Mouse (Mus musculus): ENCODE results near the gene Fam83e. TPM values are rescaled to one million over a fixed set of nuclear protein-coding genes. Genes with fewer than 3 reads are reported as not detected.
A peak's percentile ranks its signal among the peaks of the same experiment; 100 is the strongest.

The Fam83e gene
- polyA plus RNA-seq, 1 experiment from 2014 or later, result 1.1 TPM

GRCm38 (mm10) chr7:45767500-45767899 is 46.5 kb downstream of the Fam83e start:
- Histone ChIP-seq H3K27me3 (ENCODE audit: insufficient read depth, low read length) (no peaks in the 10 kb centered on the region), H3K27ac (ENCODE audit: low read depth) (0 out of 2 replicates have a peak overlapping the region, but pooled peaks have one; percentile 21), H3K4me1 (ENCODE audit: insufficient read depth) (no peaks in the 10 kb centered on the region), H3K4me3 (ENCODE audit: low read depth, low read length) (no peak overlapping the region), H3K9me3 (ENCODE audit: low read depth, low read length) (no peaks in the 10 kb centered on the region), H3K36me3 (ENCODE audit: insufficient read depth) (no peaks in the 10 kb centered on the region), H3K9ac (no peak overlapping the region), H3K4me2 (no peak overlapping the region)
- TF ChIP-seq CTCF (IDR thresholded peaks at IDR 0.05; ENCODE audit: low read depth), result 0 out of 2 replicates have a peak, but pooled peaks have one; percentile 15
- no peak for ATAC-seq (ENCODE audit: insufficient read depth)
- 89% methylated on average over 6 of the region's 6 CpGs for WGBS
- no peak for DNase-seq

- DNase-seq (no peak), ATAC-seq (ENCODE audit: insufficient read depth) (no peak)
- no peak overlapping the region for H3K4me3 ChIP-seq (ENCODE audit: low read depth, low read length)
- no peaks in the 10 kb centered on the region for H3K4me1 ChIP-seq (ENCODE audit: insufficient read depth)
- no peak for TF ChIP-seq CTCF (IDR thresholded peaks at IDR 0.05; ENCODE audit: low read depth)
- WGBS, result 54% methylated on average over 8 of the region's 8 CpGs
- no peak overlapping the region for H3K9ac ChIP-seq
- no peaks in the 10 kb centered on the region for H3K36me3 ChIP-seq (ENCODE audit: insufficient read depth)
- H3K27ac ChIP-seq (ENCODE audit: low read depth), result no peak overlapping the region; the same call in 1 of the 2 replicates
- no peak overlapping the region for H3K4me2 ChIP-seq
- H3K9me3 ChIP-seq (ENCODE audit: low read depth, low read length), result no peaks in the 10 kb centered on the region; the same call in 1 of the 2 replicates
- H3K27me3 ChIP-seq (ENCODE audit: insufficient read depth, low read length), result no peaks in the 10 kb centered on the region
Observed at GRCm38 (mm10) chr7:45770427-45771082, 49.5 kb downstream of the Fam83e start.

DNA sequence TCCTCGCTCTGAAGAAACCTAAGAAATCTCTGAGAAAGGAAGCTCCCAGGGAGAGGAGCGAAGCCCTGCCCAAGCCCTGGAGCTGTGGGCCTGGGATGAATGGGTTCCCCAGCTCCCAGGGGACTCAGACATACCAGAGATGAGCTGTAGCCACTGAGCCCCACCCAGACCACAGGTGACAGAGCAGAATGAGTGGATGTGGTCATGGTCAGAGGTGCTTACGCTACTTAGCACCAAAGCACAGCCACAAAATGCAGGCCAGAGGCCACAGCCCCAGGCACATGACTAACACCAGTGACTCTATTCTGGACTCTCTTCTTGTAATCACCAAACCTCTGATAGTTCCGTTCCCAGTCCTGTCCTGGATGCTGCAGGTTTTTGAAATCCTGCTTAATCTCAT is 50.1 kb downstream of the Fam83e start:
- no peak overlapping the region for H3K4me3 ChIP-seq (ENCODE audit: low read depth, low read length)
- no peaks in the 10 kb centered on the region; the same call in 1 of the 2 replicates for H3K9me3 ChIP-seq (ENCODE audit: low read depth, low read length)
- no peak for ATAC-seq (ENCODE audit: insufficient read depth)
- H3K36me3 ChIP-seq (ENCODE audit: insufficient read depth), result no peaks in the 10 kb centered on the region
- H3K9ac ChIP-seq, result no peak overlapping the region
- H3K27me3 ChIP-seq (ENCODE audit: insufficient read depth, low read length), result no peaks in the 10 kb centered on the region
- 67% methylated on average over 4 of the region's 4 CpGs for WGBS
- no peak overlapping the region for H3K4me2 ChIP-seq
- no peak for DNase-seq
- no peak overlapping the region; the same call in 1 of the 2 replicates for H3K27ac ChIP-seq (ENCODE audit: low read depth)
- no peak for TF ChIP-seq CTCF (IDR thresholded peaks at IDR 0.05; ENCODE audit: low read depth)
- H3K4me1 ChIP-seq (ENCODE audit: insufficient read depth), result no peaks in the 10 kb centered on the region

GRCm38 (mm10) chr7:45775237-45775636 is 54.2 kb downstream of the Fam83e start:
- H3K36me3 ChIP-seq (ENCODE audit: insufficient read depth), result no peaks in the 10 kb centered on the region
- H3K9me3 ChIP-seq (ENCODE audit: low read depth, low read length), result no peaks in the 10 kb centered on the region; the same call in 1 of the 2 replicates
- DNase-seq (no peak), ATAC-seq (ENCODE audit: insufficient read depth) (no peak)
- no peak overlapping the region for H3K9ac ChIP-seq
- H3K4me2 ChIP-seq, result no peak overlapping the region
- H3K4me1 ChIP-seq (ENCODE audit: insufficient read depth), result 0 out of 2 replicates have a peak, but pooled peaks cover 5% of the 10 kb centered on the region
- TF ChIP-seq CTCF (IDR thresholded peaks at IDR 0.05; ENCODE audit: low read depth), result no peak
- WGBS, result 56% methylated on average over 7 of the region's 7 CpGs
- no peak overlapping the region for H3K4me3 ChIP-seq (ENCODE audit: low read depth, low read length)
- no peak overlapping the region for H3K27ac ChIP-seq (ENCODE audit: low read depth)
- H3K27me3 ChIP-seq (ENCODE audit: insufficient read depth, low read length), result peaks cover 4% of the 10 kb centered on the region; the same call in 1 of the 2 replicates

Other genes starting within 250 kb of the Fam83e start
- 0.47 and 0.86 TPM in 2 replicates for gene Tulp2, start 239.3 kb upstream of the Fam83e start, polyA plus RNA-seq (2014; fragmentation: Nextera tagmentation; extraction: Ambion mirVana)
- gene Gm45808, start 234.4 kb upstream of the Fam83e start, polyA plus RNA-seq (2014; fragmentation: Nextera tagmentation; extraction: Ambion mirVana), result not detected in 2 replicates
- 3.0 and 3.3 TPM in 2 replicates for gene Dhdh, start 232.4 kb upstream of the Fam83e start, polyA plus RNA-seq (2014; fragmentation: Nextera tagmentation; extraction: Ambion mirVana)
- 194 and 201 TPM in 2 replicates for gene Nucb1, start 210.8 kb upstream of the Fam83e start, polyA plus RNA-seq (2014; fragmentation: Nextera tagmentation; extraction: Ambion mirVana)
- 15.6 and 17.5 TPM in 2 replicates for gene Ppp1r15a, start 194.9 kb upstream of the Fam83e start, polyA plus RNA-seq (2014; fragmentation: Nextera tagmentation; extraction: Ambion mirVana)
- gene Plekha4, start 194.9 kb upstream of the Fam83e start, polyA plus RNA-seq (2014; fragmentation: Nextera tagmentation; extraction: Ambion mirVana), result 1.9 and 2.1 TPM in 2 replicates
- 0.57 and 0.66 TPM in 2 replicates for gene Hsd17b14, start 166.3 kb upstream of the Fam83e start, polyA plus RNA-seq (2014; fragmentation: Nextera tagmentation; extraction: Ambion mirVana)
- 48.9 and 53.4 TPM in 2 replicates for gene Bcat2, start 151.1 kb upstream of the Fam83e start, polyA plus RNA-seq (2014; fragmentation: Nextera tagmentation; extraction: Ambion mirVana)
- not detected in 2 replicates for gene Fgf21, start 105.7 kb upstream of the Fam83e start, polyA plus RNA-seq (2014; fragmentation: Nextera tagmentation; extraction: Ambion mirVana)
- 0.13 and 0.58 TPM in 2 replicates for gene Fut1, start 103.9 kb upstream of the Fam83e start, polyA plus RNA-seq (2014; fragmentation: Nextera tagmentation; extraction: Ambion mirVana)
- gene Izumo1, start 99.4 kb upstream of the Fam83e start, polyA plus RNA-seq (2014; fragmentation: Nextera tagmentation; extraction: Ambion mirVana), result 0.28 and 0.35 TPM in 2 replicates
- 29.4 and 35.3 TPM in 2 replicates for gene Rasip1, start 93.7 kb upstream of the Fam83e start, polyA plus RNA-seq (2014; fragmentation: Nextera tagmentation; extraction: Ambion mirVana)
- 8.1 and 9.2 TPM in 2 replicates for gene Mamstr, start 81.2 kb upstream of the Fam83e start, polyA plus RNA-seq (2014; fragmentation: Nextera tagmentation; extraction: Ambion mirVana)
- gene Fut2, start 54.8 kb upstream of the Fam83e start, polyA plus RNA-seq (2014; fragmentation: Nextera tagmentation; extraction: Ambion mirVana), result 0.22 and 0.75 TPM in 2 replicates
- 0.28 and 0.30 TPM in 2 replicates for gene Ntn5, start 37.2 kb upstream of the Fam83e start, polyA plus RNA-seq (2014; fragmentation: Nextera tagmentation; extraction: Ambion mirVana)
- gene Sec1, start 26.8 kb upstream of the Fam83e start, polyA plus RNA-seq (2014; fragmentation: Nextera tagmentation; extraction: Ambion mirVana), result 0.08 TPM in 1 of 2 replicates, not detected in the other
- 2.0 and 4.3 TPM in 2 replicates for gene Car11, start 21.4 kb upstream of the Fam83e start, polyA plus RNA-seq (2014; fragmentation: Nextera tagmentation; extraction: Ambion mirVana)
- gene Dbp, start 16.1 kb upstream of the Fam83e start, polyA plus RNA-seq (2014; fragmentation: Nextera tagmentation; extraction: Ambion mirVana), result 2.1 TPM in 2 replicates
- gene Rpl18, start 5.8 kb upstream of the Fam83e start, polyA plus RNA-seq (2014; fragmentation: Nextera tagmentation; extraction: Ambion mirVana), result 1,245 and 1,303 TPM in 2 replicates
- 21.9 and 23.8 TPM in 2 replicates for gene Sphk2, start 3.2 kb upstream of the Fam83e start, polyA plus RNA-seq (2014; fragmentation: Nextera tagmentation; extraction: Ambion mirVana)
- gene Spaca4, start 4.6 kb downstream of the Fam83e start, polyA plus RNA-seq (2014; fragmentation: Nextera tagmentation; extraction: Ambion mirVana), result not detected in 2 replicates
- gene Lmtk3, start 62.5 kb downstream of the Fam83e start, polyA plus RNA-seq (2014; fragmentation: Nextera tagmentation; extraction: Ambion mirVana), result 0.76 and 1.9 TPM in 2 replicates
- 5.0 and 5.9 TPM in 2 replicates for gene Sult2b1, start 63.5 kb downstream of the Fam83e start, polyA plus RNA-seq (2014; fragmentation: Nextera tagmentation; extraction: Ambion mirVana)
- 109 and 110 TPM in 2 replicates for gene Cyth2, start 93.4 kb downstream of the Fam83e start, polyA plus RNA-seq (2014; fragmentation: Nextera tagmentation; extraction: Ambion mirVana)
- gene Kcnj14, start 103.6 kb downstream of the Fam83e start, polyA plus RNA-seq (2014; fragmentation: Nextera tagmentation; extraction: Ambion mirVana), result 0.67 and 1.1 TPM in 2 replicates
- gene Grwd1, start 109.7 kb downstream of the Fam83e start, polyA plus RNA-seq (2014; fragmentation: Nextera tagmentation; extraction: Ambion mirVana), result 85.4 and 95.3 TPM in 2 replicates
- 107 and 108 TPM in 2 replicates for gene Kdelr1, start 151.6 kb downstream of the Fam83e start, polyA plus RNA-seq (2014; fragmentation: Nextera tagmentation; extraction: Ambion mirVana)
- 0.41 and 0.43 TPM in 2 replicates for gene Grin2d, start 157.2 kb downstream of the Fam83e start, polyA plus RNA-seq (2014; fragmentation: Nextera tagmentation; extraction: Ambion mirVana)
- 1.0 and 1.4 TPM in 2 replicates for gene Syngr4, start 175.5 kb downstream of the Fam83e start, polyA plus RNA-seq (2014; fragmentation: Nextera tagmentation; extraction: Ambion mirVana)
- gene Tmem143, start 175.7 kb downstream of the Fam83e start, polyA plus RNA-seq (2014; fragmentation: Nextera tagmentation; extraction: Ambion mirVana), result 2.7 and 3.5 TPM in 2 replicates
- gene Emp3, start 200.2 kb downstream of the Fam83e start, polyA plus RNA-seq (2014; fragmentation: Nextera tagmentation; extraction: Ambion mirVana), result 164 and 174 TPM in 2 replicates
- gene Ccdc114, start 202.9 kb downstream of the Fam83e start, polyA plus RNA-seq (2014; fragmentation: Nextera tagmentation; extraction: Ambion mirVana), result 2.9 and 4.4 TPM in 2 replicates

Measured in lung, embryonic 14.5 days (tissue).